Mouse (Mus musculus): ENCODE results near the gene Stip1. TPM values are rescaled to one million over a fixed set of nuclear protein-coding genes. Genes with fewer than 3 reads are reported as not detected.

Gene Stip1
- polyA plus RNA-seq, 1 experiment, result 158 TPM

DNA sequence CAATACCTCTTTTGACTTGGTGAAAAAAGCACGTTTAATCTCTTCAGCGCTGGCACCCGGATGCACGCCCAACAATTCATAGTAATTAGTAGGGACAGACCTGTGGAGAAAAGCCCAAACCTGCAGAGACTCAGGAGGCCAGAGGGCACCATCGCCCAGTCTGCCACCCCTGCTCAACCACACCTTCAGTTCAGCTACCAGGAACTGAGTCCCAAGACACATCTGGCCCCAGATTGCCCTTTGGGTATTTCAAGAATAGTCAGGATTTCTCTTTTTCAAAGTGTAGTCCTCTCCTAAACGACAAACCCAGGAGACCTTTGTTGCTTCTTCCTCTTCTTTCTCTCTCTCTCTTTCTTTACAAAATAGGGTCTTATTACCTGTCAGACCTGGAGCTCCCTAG, 49.1 kb downstream of the Stip1 start:
- no peak for DNase-seq (ENCODE audit: low read depth)
- no peak for TF ChIP-seq POLR2A (IDR thresholded peaks at IDR 0.05; ENCODE audit: borderline replicate concordance, extremely low read depth, insufficient read depth, insufficient read length, poor library complexity, severe bottlenecking)
- no peak for TF ChIP-seq CTCF (IDR thresholded peaks at IDR 0.05; ENCODE audit: borderline replicate concordance, extremely low read depth, insufficient read depth, insufficient read length)

DNA sequence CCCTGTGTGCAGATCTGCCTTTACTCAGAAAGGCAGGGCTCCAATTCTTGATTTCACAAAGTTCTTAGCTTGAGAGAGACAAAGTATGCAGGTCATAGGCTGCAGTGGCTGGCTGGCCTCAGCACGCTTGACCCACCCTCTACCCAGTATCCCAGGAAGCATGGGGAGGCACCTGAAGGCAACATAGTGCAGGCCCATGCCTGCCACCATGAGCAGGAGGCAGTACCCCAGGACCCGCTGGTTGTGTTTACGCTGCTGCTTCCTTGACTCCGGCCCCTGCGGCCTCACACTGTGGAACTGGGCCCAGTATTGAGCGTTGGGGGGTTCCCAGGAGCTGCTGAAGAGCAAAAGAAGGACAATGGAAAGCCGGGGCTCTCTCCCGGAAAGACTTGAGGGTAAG, 50.5 kb downstream of the Stip1 start:
- DNase-seq (ENCODE audit: low read depth), result no peak
- TF ChIP-seq CTCF (IDR thresholded peaks at IDR 0.05; ENCODE audit: borderline replicate concordance, extremely low read depth, insufficient read depth, insufficient read length), result no peak
- no peak for TF ChIP-seq POLR2A (IDR thresholded peaks at IDR 0.05; ENCODE audit: borderline replicate concordance, extremely low read depth, insufficient read depth, insufficient read length, poor library complexity, severe bottlenecking)

- TF ChIP-seq CTCF (IDR thresholded peaks at IDR 0.05; ENCODE audit: borderline replicate concordance, extremely low read depth, insufficient read depth, insufficient read length) (no peak), POLR2A (IDR thresholded peaks at IDR 0.05; ENCODE audit: borderline replicate concordance, extremely low read depth, insufficient read depth, insufficient read length, poor library complexity, severe bottlenecking) (no peak)
- DNase-seq (ENCODE audit: low read depth), result no peak
Observed at GRCm38 (mm10) chr19:6987904-6988285, 51.9 kb downstream of the Stip1 start.

DNA sequence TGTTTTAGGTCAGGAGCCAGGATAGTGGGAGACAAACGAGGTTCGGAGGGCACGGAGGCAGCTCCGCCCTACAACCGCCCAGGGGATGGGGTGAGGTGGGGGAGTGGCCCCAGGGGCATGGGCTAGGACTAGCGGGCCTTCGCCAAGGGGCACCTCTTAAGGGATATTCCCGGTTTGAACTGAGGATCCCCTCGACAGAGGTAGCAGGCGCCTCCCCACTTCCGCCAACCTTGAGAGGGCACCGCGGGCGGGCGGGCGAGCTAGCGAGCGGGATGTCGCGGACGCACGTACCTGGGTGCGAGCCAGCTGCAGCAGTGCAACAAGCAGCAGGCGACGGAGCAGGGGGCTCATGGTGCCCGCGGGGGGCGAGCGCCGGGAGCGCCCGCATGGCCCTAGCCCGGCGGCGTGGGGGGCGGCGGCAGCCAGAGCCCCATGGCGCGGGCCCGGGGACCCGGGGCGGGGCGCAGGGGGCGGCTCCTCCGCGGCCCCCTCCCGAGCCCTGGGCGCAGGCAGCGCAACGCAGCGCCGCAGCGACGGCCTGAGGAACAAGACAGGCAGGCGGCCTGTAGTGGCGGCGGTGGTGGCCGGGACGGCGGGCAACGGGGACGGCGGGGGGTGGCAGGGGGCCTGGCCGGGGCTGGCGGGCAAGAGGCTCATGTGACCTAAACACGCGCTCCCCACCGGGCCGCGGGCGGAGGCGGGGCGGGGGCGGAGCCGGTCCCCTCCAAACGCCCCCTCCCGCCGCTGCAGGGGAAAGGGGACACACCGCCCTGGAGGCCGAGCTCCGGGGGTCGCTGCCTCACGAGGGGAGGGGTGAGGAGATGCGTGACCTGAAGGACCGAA, 52.5 kb downstream of the Stip1 start, which contains the start of gene Vegfb:
Gene Vegfb (minus strand): TSS at position 591 of the 843 bp plus-strand sequence.
- DNase-seq (ENCODE audit: low read depth), result peak; percentile 69
- TF ChIP-seq POLR2A (IDR thresholded peaks at IDR 0.05; ENCODE audit: borderline replicate concordance, extremely low read depth, insufficient read depth, insufficient read length, poor library complexity, severe bottlenecking), result peak; percentile 48; the same call in 1 of the 2 replicates
- no peak for TF ChIP-seq CTCF (IDR thresholded peaks at IDR 0.05; ENCODE audit: borderline replicate concordance, extremely low read depth, insufficient read depth, insufficient read length)

DNA sequence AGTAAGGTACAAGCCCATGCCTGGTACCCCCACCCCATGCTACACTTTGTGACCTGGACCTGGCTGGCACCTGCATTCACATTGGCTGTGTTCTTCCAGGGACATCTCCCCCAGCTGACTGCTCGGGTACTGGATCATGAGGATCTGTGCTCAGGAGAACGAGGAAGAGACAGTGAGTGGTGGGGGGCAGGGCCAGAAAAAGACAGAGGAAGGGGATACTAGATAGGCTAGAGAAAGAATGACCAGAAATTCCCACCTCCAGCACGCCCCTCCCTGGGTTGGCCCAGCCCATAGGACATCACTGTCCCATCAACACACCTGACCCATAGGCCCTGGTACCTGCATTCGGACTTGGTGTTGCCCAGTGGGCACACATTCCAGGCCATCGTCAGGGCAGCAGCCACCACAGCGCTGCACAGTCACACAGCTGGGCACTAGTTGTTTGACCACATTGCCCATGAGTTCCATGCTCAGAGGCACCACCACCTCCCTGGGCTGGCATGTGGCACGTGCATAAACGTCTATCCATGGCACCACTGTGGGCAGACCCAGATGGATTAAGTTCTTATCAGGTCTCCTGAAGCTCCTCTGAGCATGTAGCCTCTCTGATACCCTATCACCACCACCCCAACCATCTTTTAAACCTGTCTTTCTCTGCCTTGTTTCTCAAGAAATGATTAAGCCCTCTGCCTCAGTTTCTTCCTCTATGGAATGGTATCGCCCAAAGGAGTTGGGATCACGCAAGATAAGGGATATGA, 53.6 kb downstream of the Stip1 start:
- DNase-seq (ENCODE audit: low read depth), result no peak
- TF ChIP-seq CTCF (IDR thresholded peaks at IDR 0.05; ENCODE audit: borderline replicate concordance, extremely low read depth, insufficient read depth, insufficient read length), result no peak
- TF ChIP-seq POLR2A (IDR thresholded peaks at IDR 0.05; ENCODE audit: borderline replicate concordance, extremely low read depth, insufficient read depth, insufficient read length, poor library complexity, severe bottlenecking), result no peak

GRCm38 (mm10) chr19:6985300-6985699, 54.5 kb downstream of the Stip1 start:
- TF ChIP-seq CTCF (IDR thresholded peaks at IDR 0.05; ENCODE audit: borderline replicate concordance, extremely low read depth, insufficient read depth, insufficient read length) (no peak), POLR2A (IDR thresholded peaks at IDR 0.05; ENCODE audit: borderline replicate concordance, extremely low read depth, insufficient read depth, insufficient read length, poor library complexity, severe bottlenecking) (no peak)
- no peak for DNase-seq (ENCODE audit: low read depth)

- TF ChIP-seq POLR2A (IDR thresholded peaks at IDR 0.05; ENCODE audit: borderline replicate concordance, extremely low read depth, insufficient read depth, insufficient read length, poor library complexity, severe bottlenecking) (no peak), CTCF (IDR thresholded peaks at IDR 0.05; ENCODE audit: borderline replicate concordance, extremely low read depth, insufficient read depth, insufficient read length) (no peak)
- DNase-seq (ENCODE audit: low read depth), result peak; percentile 73
Observed at GRCm38 (mm10) chr19:6983621-6984020, 56.1 kb downstream of the Stip1 start.

GRCm38 (mm10) chr19:6981465-6981864, 58.3 kb downstream of the Stip1 start:
- TF ChIP-seq CTCF (IDR thresholded peaks at IDR 0.05; ENCODE audit: borderline replicate concordance, extremely low read depth, insufficient read depth, insufficient read length) (no peak), POLR2A (IDR thresholded peaks at IDR 0.05; ENCODE audit: borderline replicate concordance, extremely low read depth, insufficient read depth, insufficient read length, poor library complexity, severe bottlenecking) (no peak)
- no peak for DNase-seq (ENCODE audit: low read depth)

DNA sequence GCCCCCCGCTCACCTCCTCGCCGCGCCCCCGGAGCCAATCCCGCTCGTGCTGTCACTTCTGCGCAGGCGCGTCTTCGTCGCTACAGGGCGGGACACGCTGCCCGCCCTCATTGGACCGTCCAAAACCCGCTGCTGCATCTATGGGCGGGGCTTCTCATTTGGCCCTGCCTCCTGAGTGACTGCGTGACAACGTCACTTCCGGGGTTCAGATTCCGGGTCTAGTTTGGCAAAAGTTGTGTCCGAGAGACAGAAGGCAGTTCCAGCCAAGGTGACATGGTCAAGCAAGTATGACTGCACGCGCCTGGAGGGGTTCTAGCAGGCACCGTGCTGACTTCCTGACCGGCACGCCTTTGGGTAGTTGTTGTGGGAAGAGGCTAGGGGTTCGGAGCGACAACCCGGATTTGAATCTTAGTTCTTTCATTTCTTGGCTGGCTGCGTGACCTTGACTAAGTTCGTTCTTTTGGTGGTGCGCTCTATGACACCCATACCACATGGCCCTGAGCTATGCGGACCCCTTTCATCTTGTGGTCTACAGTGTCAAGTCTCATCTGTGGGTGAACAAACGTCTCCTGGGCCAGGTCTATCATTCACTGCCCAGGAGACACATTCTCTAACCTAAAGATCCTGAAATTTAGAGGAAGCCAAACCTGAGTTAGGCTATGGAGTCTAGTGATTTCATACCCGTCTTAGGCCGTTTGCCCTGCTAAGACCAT, 59.2 kb downstream of the Stip1 start, which contains the start of gene Fkbp2:
Gene Fkbp2 (minus strand): TSS at position 121 of the 713 bp plus-strand sequence.
- no peak for TF ChIP-seq POLR2A (IDR thresholded peaks at IDR 0.05; ENCODE audit: borderline replicate concordance, extremely low read depth, insufficient read depth, insufficient read length, poor library complexity, severe bottlenecking)
- TF ChIP-seq CTCF (IDR thresholded peaks at IDR 0.05; ENCODE audit: borderline replicate concordance, extremely low read depth, insufficient read depth, insufficient read length), result no peak
- DNase-seq (ENCODE audit: low read depth), result peak; percentile 99

DNA sequence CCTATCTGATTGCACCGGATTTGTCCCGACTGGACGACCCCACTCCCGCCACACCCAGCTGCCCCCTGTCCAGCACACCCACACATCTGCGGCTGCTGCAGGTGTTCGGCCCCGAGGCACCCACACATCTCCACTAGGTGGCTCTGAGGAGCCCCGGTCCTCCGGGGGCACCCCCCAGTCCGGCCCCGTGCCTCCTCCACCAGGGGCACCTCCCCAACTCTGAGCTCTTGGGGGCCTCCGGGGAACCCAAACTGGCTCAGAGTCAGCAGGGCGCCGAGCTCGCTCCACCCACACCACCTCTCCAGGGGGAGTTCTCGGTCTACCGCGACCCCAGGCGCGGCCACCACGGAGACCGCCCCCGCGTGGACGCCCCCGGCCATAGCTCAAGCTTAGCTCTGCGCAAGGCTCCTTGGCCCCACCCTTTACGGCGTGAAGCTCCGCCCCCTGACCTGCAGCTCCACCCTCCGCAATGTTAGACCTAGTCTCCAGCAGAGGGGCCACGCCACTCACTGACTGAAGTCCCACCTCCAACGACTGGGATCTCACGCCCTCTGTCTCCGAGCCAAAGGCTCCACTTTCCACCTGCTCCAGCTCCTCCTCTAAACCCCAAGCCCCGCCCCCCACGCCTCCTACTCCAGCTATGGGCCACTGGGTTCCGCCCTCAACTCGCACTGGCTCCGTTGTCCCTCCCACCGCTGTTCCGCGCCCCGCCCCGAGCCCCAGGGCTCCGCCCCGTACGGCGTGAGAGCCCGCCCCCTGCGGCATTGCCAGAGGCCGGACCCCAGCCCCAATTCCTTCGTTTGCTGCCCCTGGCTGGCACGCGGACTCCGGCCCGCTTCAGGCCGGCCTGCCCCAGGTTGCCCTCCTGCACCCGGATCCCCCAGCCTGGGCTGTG, 60.0 kb downstream of the Stip1 start:
- TF ChIP-seq POLR2A (IDR thresholded peaks at IDR 0.05; ENCODE audit: borderline replicate concordance, extremely low read depth, insufficient read depth, insufficient read length, poor library complexity, severe bottlenecking) (peak; percentile 68), CTCF (IDR thresholded peaks at IDR 0.05; ENCODE audit: borderline replicate concordance, extremely low read depth, insufficient read depth, insufficient read length) (peak; percentile 65)
- DNase-seq (ENCODE audit: low read depth), result peak; percentile 99
